Mouse (Mus musculus) frontal cortex, adult (tissue): Measurements from ENCODE around the gene Wfdc9.
A peak's percentile ranks its signal among the peaks of the same experiment; 100 is the strongest.
"Not testable (repeated sequence)": the region's sequence is repeated elsewhere in the genome, so short reads cannot be mapped to it uniquely, and the experiment has no call there.

Source experiments
- ATAC-seq: cut with Nextera tagmentation; 2 replicates; pipeline ENCODE4 v1.9.2; 2017; ENCODE audit warnings: mild to moderate bottlenecking, moderate library complexity, mixed read lengths; ENCODE audit not compliant: low TSS enrichment

The Wfdc9 gene

GRCm38 (mm10) chr2:164619050-164619449 is 37.3 kb downstream of the Wfdc9 start:
- ATAC-seq = no peak

DNA sequence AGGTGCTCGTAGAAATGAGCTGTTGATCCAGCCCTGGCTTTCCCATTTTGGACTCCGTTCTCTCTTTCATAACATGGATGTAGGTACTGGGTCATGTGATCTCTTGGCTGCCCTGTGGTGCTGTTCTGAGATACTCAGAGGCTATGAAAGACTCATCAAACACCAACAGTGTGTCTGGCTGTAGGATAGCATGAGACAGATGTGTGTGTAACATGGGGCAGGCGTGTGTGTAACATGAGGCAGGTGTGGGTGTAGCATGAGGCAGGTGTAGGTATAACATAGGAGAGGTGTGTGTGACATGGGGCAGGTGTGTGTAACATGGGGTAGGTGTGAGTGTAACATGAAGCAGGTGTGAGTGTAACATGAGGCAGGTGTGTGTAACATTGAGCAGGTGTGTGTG is 41.0 kb downstream of the Wfdc9 start:
- ATAC-seq = no peak

DNA sequence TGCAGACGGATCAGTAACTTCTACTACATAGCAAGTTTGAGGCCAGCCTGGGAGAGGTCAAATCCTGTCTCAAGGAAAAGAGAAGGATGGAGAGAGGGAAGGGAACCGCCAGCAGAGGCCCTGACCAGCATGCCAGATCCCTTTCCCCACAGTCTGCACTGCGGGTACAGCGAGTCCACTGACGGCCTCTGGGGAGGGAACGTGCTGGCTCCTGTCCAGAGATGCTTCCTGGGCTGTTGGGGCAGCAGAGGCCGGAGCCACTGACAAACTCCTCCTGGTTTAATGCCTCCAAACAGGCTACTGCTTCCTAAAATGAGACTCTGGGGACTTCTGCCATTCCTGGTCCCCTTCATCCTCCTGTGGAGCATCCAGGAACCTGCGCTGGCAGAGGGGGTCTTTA is 42.9 kb downstream of the Wfdc9 start, which contains the start of the genes Wfdc6b and Wfdc8:
Wfdc6b (plus strand) TSS at position 52 of the 400 bp plus-strand sequence.
Wfdc8 (minus strand) TSS at position 156 of the 400 bp plus-strand sequence.
- ATAC-seq = not testable (repeated sequence)

GRCm38 (mm10) chr2:164608781-164609180 is 47.6 kb downstream of the Wfdc9 start:
- no peak for ATAC-seq

GRCm38 (mm10) chr2:164604411-164604810 is 52.0 kb downstream of the Wfdc9 start:
- ATAC-seq = peak; percentile 27; the same call in 1 of the 2 replicates

DNA sequence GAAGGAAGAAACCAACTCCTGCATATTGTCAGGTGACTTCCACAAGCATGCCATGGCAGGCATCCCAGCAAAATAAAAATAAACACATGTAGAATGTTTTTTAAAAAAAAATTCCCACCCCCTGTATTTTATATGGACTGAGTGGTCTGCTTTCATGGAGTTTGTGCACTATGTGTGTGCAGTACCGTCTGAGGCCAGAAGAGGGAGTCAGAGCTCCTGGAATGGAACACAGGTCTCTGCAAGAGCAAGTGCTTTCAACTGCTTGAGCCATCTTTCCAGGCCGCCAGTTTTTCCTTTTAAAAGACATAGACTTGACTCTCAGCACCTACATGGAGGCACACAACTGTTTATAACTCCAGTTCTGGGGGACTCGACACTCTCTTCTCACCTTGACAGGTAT is 52.9 kb downstream of the Wfdc9 start:
- no peak for ATAC-seq

GRCm38 (mm10) chr2:164600179-164600578 is 56.2 kb downstream of the Wfdc9 start:
- no peak for ATAC-seq
